Mouse (Mus musculus): ENCODE measurements around the gene Neil1. TPM values are rescaled to one million over a fixed set of nuclear protein-coding genes. Genes with fewer than 3 reads are reported as not detected.
A peak's percentile ranks its signal among the peaks of the same experiment; 100 is the strongest.

Gene Neil1
- 7.1 and 7.6 TPM in 2 replicates for polyA plus RNA-seq (2015; fragmentation: Nextera tagmentation; extraction: Ambion mirVana)

GRCm38 (mm10) chr9:57148144-57148878 lies at the start of gene Neil1:
Gene Neil1 (minus strand): TSS chr9:57148305.
- Histone ChIP-seq H3K4me2 (replicated peaks) (peak within 1 kb of the TSS; percentile 80), H3K36me3 (peaks cover 4% of the 10 kb centered on the region; the same call in 1 of the 2 replicates), H3K9me3 (no peaks in the 10 kb centered on the region), H3K27me3 (replicated peaks) (no peaks in the 10 kb centered on the region), H3K4me3 (replicated peaks) (peak within 1 kb of the TSS; percentile 53), H3K27ac (peak within 1 kb of the TSS; percentile 81), H3K9ac (peak within 1 kb of the TSS; percentile 68), H3K4me1 (replicated peaks) (peaks cover 8% of the 10 kb centered on the region)
- WGBS = 2% methylated on average over 27 of the region's 27 CpGs
- peak; percentile 95 for ATAC-seq

- Histone ChIP-seq H3K36me3 (no peaks in the 10 kb centered on the region), H3K27me3 (replicated peaks) (no peaks in the 10 kb centered on the region), H3K4me2 (replicated peaks) (no peak overlapping the region), H3K4me1 (replicated peaks) (no peaks in the 10 kb centered on the region), H3K9me3 (no peaks in the 10 kb centered on the region), H3K4me3 (replicated peaks) (no peak overlapping the region), H3K27ac (no peak overlapping the region), H3K9ac (no peak overlapping the region)
- 66% methylated on average over 8 of the region's 8 CpGs for WGBS
- ATAC-seq = no peak
Observed at GRCm38 (mm10) chr9:57197414-57197813, 49.3 kb upstream of the Neil1 start.

- 49% methylated on average over 3 of the region's 3 CpGs for WGBS
Observed at GRCm38 (mm10) chr9:57196708-57197107, 48.6 kb upstream of the Neil1 start.

GRCm38 (mm10) chr9:57168411-57168810 lies 20.3 kb upstream of the Neil1 start:
- Histone ChIP-seq H3K4me1 (replicated peaks) (no peaks in the 10 kb centered on the region), H3K4me2 (replicated peaks) (no peak overlapping the region), H3K27me3 (replicated peaks) (no peaks in the 10 kb centered on the region), H3K9ac (no peak overlapping the region), H3K4me3 (replicated peaks) (no peak overlapping the region), H3K9me3 (no peaks in the 10 kb centered on the region), H3K27ac (no peak overlapping the region), H3K36me3 (no peaks in the 10 kb centered on the region)
- WGBS = 84% methylated on average over 5 of the region's 5 CpGs
- ATAC-seq = no peak

More at GRCm38 (mm10) chr9:57196708-57197107, 48.6 kb upstream of the Neil1 start:
- no peak overlapping the region for H3K9ac ChIP-seq
- no peak overlapping the region for H3K4me2 ChIP-seq (replicated peaks)
- H3K36me3 ChIP-seq = no peaks in the 10 kb centered on the region
- no peak for ATAC-seq
- H3K4me1 ChIP-seq (replicated peaks) = no peaks in the 10 kb centered on the region
- H3K27me3 ChIP-seq (replicated peaks) = no peaks in the 10 kb centered on the region
- H3K27ac ChIP-seq = no peak overlapping the region
- H3K4me3 ChIP-seq (replicated peaks) = no peak overlapping the region
- no peaks in the 10 kb centered on the region for H3K9me3 ChIP-seq

- Histone ChIP-seq H3K9me3 (no peaks in the 10 kb centered on the region), H3K9ac (no peak overlapping the region), H3K27me3 (replicated peaks) (no peaks in the 10 kb centered on the region), H3K36me3 (no peaks in the 10 kb centered on the region), H3K4me3 (replicated peaks) (no peak overlapping the region), H3K27ac (no peak overlapping the region), H3K4me2 (replicated peaks) (no peak overlapping the region), H3K4me1 (replicated peaks) (no peaks in the 10 kb centered on the region)
- WGBS = 84% methylated on average over 2 of the region's 2 CpGs
- no peak for ATAC-seq
Observed at GRCm38 (mm10) chr9:57166173-57166572, 18.1 kb upstream of the Neil1 start.

- 41% methylated on average over 2 of the region's 2 CpGs for WGBS
- H3K4me3 ChIP-seq (replicated peaks) = no peak overlapping the region
- H3K9ac ChIP-seq = no peak overlapping the region
- no peaks in the 10 kb centered on the region for H3K4me1 ChIP-seq (replicated peaks)
- no peak for ATAC-seq
- H3K27me3 ChIP-seq (replicated peaks) = no peaks in the 10 kb centered on the region
- H3K4me2 ChIP-seq (replicated peaks) = no peak overlapping the region
- no peak overlapping the region for H3K27ac ChIP-seq
- no peaks in the 10 kb centered on the region for H3K36me3 ChIP-seq
- no peaks in the 10 kb centered on the region for H3K9me3 ChIP-seq
Observed at GRCm38 (mm10) chr9:57163137-57163536, 15.0 kb upstream of the Neil1 start.

GRCm38 (mm10) chr9:57162496-57162895 lies 14.4 kb upstream of the Neil1 start:
- no peaks in the 10 kb centered on the region for H3K36me3 ChIP-seq
- no peak overlapping the region for H3K4me3 ChIP-seq (replicated peaks)
- H3K9ac ChIP-seq = no peak overlapping the region
- no peaks in the 10 kb centered on the region for H3K9me3 ChIP-seq
- H3K27ac ChIP-seq = no peak overlapping the region
- 0 out of 2 replicates have a peak, but pooled peaks have one; percentile 34 for ATAC-seq
- no peak overlapping the region for H3K4me2 ChIP-seq (replicated peaks)
- peaks cover 2% of the 10 kb centered on the region for H3K4me1 ChIP-seq (replicated peaks)
- 15% methylated on average over 3 of the region's 3 CpGs for WGBS
- no peaks in the 10 kb centered on the region for H3K27me3 ChIP-seq (replicated peaks)

- Histone ChIP-seq H3K4me3 (replicated peaks) (peak overlapping the region; percentile 71), H3K4me2 (replicated peaks) (peak overlapping the region; percentile 78), H3K27ac (no peak overlapping the region), H3K4me1 (replicated peaks) (peaks cover 10% of the 10 kb centered on the region), H3K36me3 (no peaks in the 10 kb centered on the region), H3K27me3 (replicated peaks) (no peaks in the 10 kb centered on the region), H3K9ac (no peak overlapping the region), H3K9me3 (no peaks in the 10 kb centered on the region)
- ATAC-seq = peak; percentile 13
- WGBS = 42% methylated on average over 11 of the region's 11 CpGs
Observed at GRCm38 (mm10) chr9:57158506-57158905, 10.4 kb upstream of the Neil1 start.

GRCm38 (mm10) chr9:57158013-57158470 lies 9.9 kb upstream of the Neil1 start, which contains the start of gene Commd4:
Gene Commd4 (minus strand): TSS chr9:57158331.
- WGBS = under 1% methylated on average over 24 of the region's 24 CpGs
- Histone ChIP-seq H3K4me2 (replicated peaks) (peak within 1 kb of the TSS; percentile 78), H3K9me3 (no peaks in the 10 kb centered on the region), H3K36me3 (no peaks in the 10 kb centered on the region), H3K27me3 (replicated peaks) (no peaks in the 10 kb centered on the region), H3K4me3 (replicated peaks) (peak within 1 kb of the TSS; percentile 71), H3K4me1 (replicated peaks) (peaks cover 10% of the 10 kb centered on the region), H3K27ac (no peak within 1 kb of the TSS), H3K9ac (peak within 1 kb of the TSS; percentile 68)
- peak; percentile 92 for ATAC-seq

- H3K4me1 ChIP-seq (replicated peaks) = peaks cover 10% of the 10 kb centered on the region
- no peak for ATAC-seq
- H3K36me3 ChIP-seq = no peaks in the 10 kb centered on the region
- peak overlapping the region; percentile 71 for H3K4me3 ChIP-seq (replicated peaks)
- 28% methylated on average over 13 of the region's 13 CpGs for WGBS
- peak overlapping the region; percentile 78 for H3K4me2 ChIP-seq (replicated peaks)
- no peaks in the 10 kb centered on the region for H3K9me3 ChIP-seq
- H3K27me3 ChIP-seq (replicated peaks) = no peaks in the 10 kb centered on the region
- H3K27ac ChIP-seq = no peak overlapping the region
- peak overlapping the region; percentile 68 for H3K9ac ChIP-seq
Observed at GRCm38 (mm10) chr9:57157499-57157898, 9.4 kb upstream of the Neil1 start.

- Histone ChIP-seq H3K4me1 (replicated peaks) (peaks cover 10% of the 10 kb centered on the region), H3K9me3 (no peaks in the 10 kb centered on the region), H3K36me3 (no peaks in the 10 kb centered on the region), H3K9ac (no peak overlapping the region), H3K27me3 (replicated peaks) (no peaks in the 10 kb centered on the region), H3K4me2 (replicated peaks) (peak overlapping the region; percentile 78), H3K4me3 (replicated peaks) (no peak overlapping the region), H3K27ac (no peak overlapping the region)
- no peak for ATAC-seq
- 81% methylated on average over 8 of the region's 8 CpGs for WGBS
Observed at GRCm38 (mm10) chr9:57156823-57157222, 8.7 kb upstream of the Neil1 start.

- no peak overlapping the region for H3K4me3 ChIP-seq (replicated peaks)
- H3K27me3 ChIP-seq (replicated peaks) = no peaks in the 10 kb centered on the region
- H3K4me1 ChIP-seq (replicated peaks) = peaks cover 10% of the 10 kb centered on the region
- no peak overlapping the region for H3K27ac ChIP-seq
- 92% methylated on average over 7 of the region's 7 CpGs for WGBS
- H3K36me3 ChIP-seq = no peaks in the 10 kb centered on the region
- H3K4me2 ChIP-seq (replicated peaks) = no peak overlapping the region
- H3K9me3 ChIP-seq = no peaks in the 10 kb centered on the region
- ATAC-seq = no peak
- H3K9ac ChIP-seq = no peak overlapping the region
Observed at GRCm38 (mm10) chr9:57156383-57156782, 8.3 kb upstream of the Neil1 start.

- no peak overlapping the region for H3K9ac ChIP-seq
- peaks cover 10% of the 10 kb centered on the region for H3K4me1 ChIP-seq (replicated peaks)
- WGBS = 52% methylated on average over 6 of the region's 6 CpGs
- H3K4me3 ChIP-seq (replicated peaks) = no peak overlapping the region
- no peaks in the 10 kb centered on the region for H3K36me3 ChIP-seq
- H3K9me3 ChIP-seq = no peaks in the 10 kb centered on the region
- no peak overlapping the region for H3K27ac ChIP-seq
- no peak overlapping the region for H3K4me2 ChIP-seq (replicated peaks)
- no peaks in the 10 kb centered on the region for H3K27me3 ChIP-seq (replicated peaks)
- ATAC-seq = no peak
Observed at GRCm38 (mm10) chr9:57152331-57152730, 4.2 kb upstream of the Neil1 start.
